Mouse (Mus musculus): ENCODE measurements around the gene Slc24a5. TPM values are rescaled to one million over a fixed set of nuclear protein-coding genes. Genes with fewer than 3 reads are reported as not detected.
A peak's percentile ranks its signal among the peaks of the same experiment; 100 is the strongest.

Gene Slc24a5
- polyA plus RNA-seq (2015; fragmentation: Nextera tagmentation; extraction: Ambion mirVana): 1.7 and 3.4 TPM in 2 replicates

DNA sequence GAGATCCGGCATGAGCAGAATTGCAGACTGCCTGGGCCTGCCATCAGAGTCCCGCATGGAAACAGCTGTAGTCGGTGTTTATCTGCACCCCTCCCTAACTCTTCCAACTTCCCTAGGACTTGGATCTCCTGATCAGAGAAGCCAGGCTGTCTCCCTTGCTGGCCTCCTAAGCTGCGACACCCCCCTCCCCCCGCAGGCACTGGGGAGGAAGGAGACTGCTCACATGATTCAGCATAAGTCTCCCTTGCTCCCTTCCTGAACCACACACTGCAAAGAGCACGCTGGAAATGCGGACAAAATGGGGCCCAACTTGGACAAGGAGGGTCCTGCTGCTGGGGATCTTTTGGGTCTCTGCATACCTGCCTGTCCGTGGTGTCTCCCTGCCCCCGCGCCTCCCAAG is at the start of gene Slc24a5:
Slc24a5 (plus strand) TSS at position 231 of the 400 bp plus-strand sequence.
- no peak within 1 kb of the TSS for H3K27ac ChIP-seq
- H3K36me3 ChIP-seq: no peaks in the 10 kb centered on the region
- H3K4me2 ChIP-seq: no peak within 1 kb of the TSS
- H3K4me1 ChIP-seq: 0 out of 2 replicates have a peak, but pooled peaks cover 5% of the 10 kb centered on the region
- WGBS: 39% methylated on average over 10 of the region's 10 CpGs
- H3K9ac ChIP-seq: no peak within 1 kb of the TSS
- no peak within 1 kb of the TSS for H3K4me3 ChIP-seq
- H3K9me3 ChIP-seq: no peaks in the 10 kb centered on the region
- no peaks in the 10 kb centered on the region for H3K27me3 ChIP-seq
- no peak; the same call in 1 of the 2 replicates for ATAC-seq (ENCODE audit: borderline replicate concordance, extremely low read depth, low FRiP score, low TSS enrichment)

DNA sequence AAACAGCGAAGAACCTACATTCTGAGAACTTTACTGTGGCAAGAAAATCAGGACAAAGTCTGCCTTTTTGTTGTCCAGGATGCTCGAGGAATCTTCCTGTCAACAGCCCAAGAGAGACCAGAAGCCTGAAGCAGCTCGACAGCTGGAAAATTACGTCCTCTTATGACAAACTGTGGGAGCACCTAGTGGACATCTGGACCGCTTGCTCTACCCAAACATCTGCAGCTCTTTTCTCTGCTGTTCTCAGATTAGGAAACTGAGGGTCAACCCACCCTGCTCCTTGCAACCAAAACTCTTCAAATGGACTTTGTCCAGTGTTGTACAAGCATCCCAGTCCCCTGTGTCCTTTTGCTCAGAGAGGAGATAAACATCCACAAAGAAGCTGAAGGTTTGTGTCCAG is 43.5 kb upstream of the Slc24a5 start:
- H3K27me3 ChIP-seq: no peaks in the 10 kb centered on the region
- H3K27ac ChIP-seq: no peak overlapping the region
- no peak overlapping the region for H3K4me3 ChIP-seq
- ATAC-seq (ENCODE audit: borderline replicate concordance, extremely low read depth, low FRiP score, low TSS enrichment): no peak
- no peak overlapping the region for H3K4me2 ChIP-seq
- no peak overlapping the region for H3K9ac ChIP-seq
- H3K36me3 ChIP-seq: no peaks in the 10 kb centered on the region
- peaks cover 7% of the 10 kb centered on the region; the same call in 1 of the 2 replicates for H3K4me1 ChIP-seq
- WGBS: 32% methylated on average over 5 of the region's 5 CpGs
- no peaks in the 10 kb centered on the region for H3K9me3 ChIP-seq

DNA sequence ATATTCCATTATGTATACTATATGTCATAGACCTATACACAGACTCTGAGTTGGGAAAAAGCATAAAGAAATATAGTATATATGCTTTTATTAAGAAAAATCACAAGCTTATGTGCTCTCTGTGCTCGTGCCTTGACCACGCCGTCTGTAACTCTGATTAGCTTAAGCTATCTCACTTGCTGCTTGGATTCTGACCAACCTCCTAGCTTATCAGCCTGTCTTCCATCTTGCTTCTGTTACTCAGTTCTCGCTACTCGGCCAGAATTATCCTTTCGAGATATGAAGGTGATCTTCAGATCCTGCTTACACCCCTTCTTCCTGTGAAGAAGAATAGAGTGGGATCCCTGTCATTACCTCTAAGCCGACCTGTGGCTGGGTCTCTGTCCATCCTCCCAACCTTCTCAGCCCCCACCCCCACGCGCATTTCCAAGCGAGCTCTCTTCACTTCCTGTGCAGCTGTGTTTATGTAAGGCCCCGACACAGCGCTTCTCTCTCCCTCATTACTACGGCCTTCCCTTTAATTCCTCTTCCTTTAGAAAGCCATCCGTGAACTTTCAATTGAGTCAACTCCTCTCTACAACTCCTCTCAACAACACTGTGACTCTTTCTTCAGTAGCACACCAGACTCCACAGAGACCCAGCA is 41.4 kb upstream of the Slc24a5 start:
- 0 out of 2 replicates have a peak overlapping the region, but pooled peaks have one; percentile 27 for H3K27ac ChIP-seq
- ATAC-seq (ENCODE audit: borderline replicate concordance, extremely low read depth, low FRiP score, low TSS enrichment): peak; percentile 44; the same call in 1 of the 2 replicates
- WGBS: 24% methylated on average over 14 of the region's 14 CpGs

DNA sequence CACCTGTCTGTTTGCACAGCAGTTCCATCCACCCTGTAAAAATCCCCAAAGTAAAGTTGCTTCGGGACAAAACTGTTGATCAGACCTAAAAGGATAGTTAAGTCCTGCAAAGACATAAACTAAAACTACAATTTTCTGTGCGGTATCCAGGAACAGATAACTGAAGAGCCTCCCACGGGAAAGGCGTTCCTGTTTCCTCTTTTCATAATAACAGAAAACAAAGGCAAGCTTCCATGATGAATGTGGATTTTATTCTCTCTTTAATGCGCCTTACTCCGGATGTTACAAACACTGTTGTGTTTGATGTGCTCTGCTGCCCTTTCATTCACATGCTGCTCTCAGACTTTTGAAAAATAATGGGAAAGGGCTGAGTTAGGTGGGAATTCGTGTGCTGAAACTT is 37.3 kb upstream of the Slc24a5 start:
- H3K27ac ChIP-seq: peak overlapping the region; percentile 60
- peaks cover 10% of the 10 kb centered on the region; the same call in 1 of the 2 replicates for H3K4me1 ChIP-seq
- ATAC-seq (ENCODE audit: borderline replicate concordance, extremely low read depth, low FRiP score, low TSS enrichment): no peak
- H3K36me3 ChIP-seq: no peaks in the 10 kb centered on the region
- no peak overlapping the region for H3K4me2 ChIP-seq
- H3K4me3 ChIP-seq: no peak overlapping the region
- H3K27me3 ChIP-seq: no peaks in the 10 kb centered on the region
- 47% methylated on average over 7 of the region's 7 CpGs for WGBS
- no peaks in the 10 kb centered on the region for H3K9me3 ChIP-seq
- H3K9ac ChIP-seq: no peak overlapping the region

More for the DNA sequence above, 41.4 kb upstream of the Slc24a5 start:
- Histone ChIP-seq H3K4me2 (peak overlapping the region; percentile 36), H3K36me3 (no peaks in the 10 kb centered on the region), H3K27me3 (no peaks in the 10 kb centered on the region), H3K9me3 (no peaks in the 10 kb centered on the region), H3K4me1 (peaks cover 10% of the 10 kb centered on the region; the same call in 1 of the 2 replicates), H3K4me3 (no peak overlapping the region), H3K9ac (no peak overlapping the region)

DNA sequence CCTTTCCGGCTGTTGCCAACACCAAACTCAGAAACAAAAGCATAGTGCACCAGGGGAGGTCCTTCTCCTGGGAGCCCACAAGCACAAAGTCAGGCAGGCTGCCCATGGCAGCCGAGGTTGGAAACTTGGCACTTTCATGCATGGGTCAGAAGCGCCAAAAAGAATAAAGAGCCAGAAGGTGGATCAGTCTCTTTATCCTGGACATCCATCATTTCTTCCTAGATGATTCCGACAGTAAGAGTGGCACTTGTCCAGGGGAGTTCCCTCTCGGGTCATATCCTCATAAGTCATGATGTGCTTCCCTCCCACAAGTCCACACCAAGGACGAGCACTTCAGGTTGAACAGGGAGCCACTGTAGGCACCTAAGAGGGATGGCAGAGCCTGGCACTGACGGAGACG is 36.8 kb upstream of the Slc24a5 start:
- WGBS: 58% methylated on average over 8 of the region's 8 CpGs
- Histone ChIP-seq H3K4me3 (no peak overlapping the region), H3K9ac (no peak overlapping the region), H3K9me3 (no peaks in the 10 kb centered on the region), H3K4me1 (peaks cover 10% of the 10 kb centered on the region; the same call in 1 of the 2 replicates), H3K27ac (peak overlapping the region; percentile 60), H3K4me2 (no peak overlapping the region), H3K27me3 (no peaks in the 10 kb centered on the region), H3K36me3 (no peaks in the 10 kb centered on the region)
- ATAC-seq (ENCODE audit: borderline replicate concordance, extremely low read depth, low FRiP score, low TSS enrichment): peak; percentile 23; the same call in 1 of the 2 replicates

DNA sequence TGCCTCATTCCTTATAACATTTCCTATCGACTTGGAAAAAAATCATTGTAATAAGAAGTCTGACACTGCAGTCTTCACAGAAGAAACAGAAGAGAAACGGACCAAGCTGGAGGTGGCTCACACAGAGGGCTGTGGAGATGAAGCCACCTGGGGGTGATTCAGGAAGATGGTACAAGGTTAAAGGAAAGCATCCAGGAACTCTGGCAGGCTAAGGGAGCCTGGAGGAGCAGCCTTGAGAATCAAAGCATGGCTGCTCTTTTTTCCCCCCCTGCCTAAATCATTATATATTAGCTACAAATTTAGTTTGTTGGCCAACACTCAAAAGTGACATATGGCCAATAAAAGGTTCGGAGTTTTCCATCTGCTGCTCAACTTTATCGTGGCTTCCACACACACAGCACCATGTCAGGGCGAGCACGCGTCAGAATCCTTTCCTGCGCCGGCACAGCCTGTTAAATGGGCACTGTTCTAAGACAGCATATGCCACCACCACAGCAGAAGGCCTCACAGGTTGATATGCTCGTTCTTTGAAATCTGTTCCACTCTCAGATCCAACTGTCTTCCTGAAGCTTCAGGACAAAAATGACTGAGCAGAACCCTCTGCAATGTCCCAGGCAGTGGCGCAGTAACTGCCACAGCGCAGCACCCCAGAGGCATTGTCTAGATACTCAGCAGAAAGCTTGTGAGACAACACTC is 36.2 kb upstream of the Slc24a5 start:
- WGBS: 79% methylated on average over 12 of the region's 12 CpGs
- peak overlapping the region; percentile 60; the same call in 1 of the 2 replicates for H3K27ac ChIP-seq
- ATAC-seq (ENCODE audit: borderline replicate concordance, extremely low read depth, low FRiP score, low TSS enrichment): no peak

DNA sequence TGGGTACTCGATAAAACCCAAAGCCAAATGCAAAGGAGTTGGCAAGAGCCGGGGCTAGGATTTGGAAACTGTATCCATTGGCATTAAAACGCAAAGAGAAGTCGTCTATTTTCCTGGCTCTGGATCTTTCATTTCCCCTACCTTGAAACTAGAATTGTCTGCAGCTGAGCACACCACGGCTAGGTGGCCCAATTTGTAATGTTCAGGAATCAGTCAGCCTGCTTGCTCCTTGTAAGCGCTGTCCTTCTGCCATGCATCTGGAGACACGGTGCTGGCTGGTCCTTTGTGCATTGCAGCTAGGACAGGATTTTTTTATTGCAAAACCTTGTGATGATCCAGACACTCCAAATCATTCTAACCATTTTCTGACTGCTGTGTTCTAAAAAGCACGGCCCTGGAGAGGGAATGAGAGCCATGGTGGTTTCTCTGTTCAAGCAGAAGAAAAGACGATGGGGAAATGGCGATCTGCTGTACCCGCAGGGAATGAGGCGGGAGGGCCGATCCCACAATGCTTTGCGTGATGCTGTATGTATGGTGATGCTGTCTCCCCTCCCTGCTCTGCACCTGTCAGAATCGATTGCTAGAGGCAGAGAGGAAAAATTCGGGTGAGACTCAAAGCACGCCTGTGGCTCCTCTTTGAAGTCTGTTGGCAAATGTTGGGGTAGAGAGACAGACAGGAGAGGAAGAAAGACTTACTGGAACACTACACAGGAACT is 35.5 kb upstream of the Slc24a5 start:
- Histone ChIP-seq H3K4me2 (no peak overlapping the region), H3K9ac (no peak overlapping the region), H3K4me1 (0 out of 2 replicates have a peak, but pooled peaks cover 3% of the 10 kb centered on the region), H3K27me3 (no peaks in the 10 kb centered on the region), H3K4me3 (no peak overlapping the region), H3K36me3 (no peaks in the 10 kb centered on the region), H3K27ac (no peak overlapping the region), H3K9me3 (no peaks in the 10 kb centered on the region)
- ATAC-seq (ENCODE audit: borderline replicate concordance, extremely low read depth, low FRiP score, low TSS enrichment): no peak
- WGBS: 69% methylated on average over 17 of the region's 17 CpGs

More for the DNA sequence above, 36.2 kb upstream of the Slc24a5 start:
- H3K36me3 ChIP-seq: no peaks in the 10 kb centered on the region
- H3K4me1 ChIP-seq: peaks cover 5% of the 10 kb centered on the region; the same call in 1 of the 2 replicates
- no peak overlapping the region for H3K4me3 ChIP-seq
- no peak overlapping the region for H3K9ac ChIP-seq
- H3K27me3 ChIP-seq: no peaks in the 10 kb centered on the region
- H3K9me3 ChIP-seq: no peaks in the 10 kb centered on the region
- no peak overlapping the region for H3K4me2 ChIP-seq

DNA sequence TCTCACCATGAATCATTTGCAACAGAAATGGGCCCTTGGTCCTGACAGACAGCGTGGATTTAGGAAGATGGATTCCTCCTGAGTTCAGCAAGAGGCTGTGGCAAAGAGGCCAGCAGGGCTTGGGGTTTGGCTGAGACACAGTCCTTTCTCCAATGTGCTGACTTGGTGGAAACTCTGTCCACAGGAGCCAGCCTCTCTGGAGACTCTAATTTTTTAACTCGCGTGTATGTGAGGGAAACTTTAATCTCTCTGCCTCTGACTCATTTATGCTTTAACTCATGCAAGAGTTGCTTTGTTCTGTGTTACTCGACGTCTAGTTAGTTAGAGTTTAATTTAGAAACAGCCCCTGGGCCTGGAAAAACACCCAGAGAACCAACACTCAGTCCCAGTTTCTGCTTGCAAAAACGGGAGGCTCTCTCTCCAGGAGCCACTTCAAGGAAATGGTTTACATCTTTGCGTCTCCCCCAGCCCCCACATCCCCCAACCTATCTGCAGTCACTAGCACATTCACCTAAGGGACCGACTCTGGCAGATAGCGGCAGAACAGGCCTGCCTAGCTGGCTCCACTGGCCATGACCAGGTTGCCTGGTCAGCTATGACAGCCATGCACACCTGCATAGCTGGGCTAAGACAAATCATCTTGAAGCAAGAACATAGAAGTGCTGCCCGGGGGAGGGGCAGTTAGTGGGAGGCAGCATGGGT is 34.7 kb upstream of the Slc24a5 start:
- 37% methylated on average over 10 of the region's 10 CpGs for WGBS
- no peak overlapping the region for H3K27ac ChIP-seq
- H3K4me2 ChIP-seq: no peak overlapping the region
- H3K4me1 ChIP-seq: 0 out of 2 replicates have a peak, but pooled peaks cover 3% of the 10 kb centered on the region
- H3K4me3 ChIP-seq: no peak overlapping the region
- H3K9me3 ChIP-seq: no peaks in the 10 kb centered on the region
- ATAC-seq (ENCODE audit: borderline replicate concordance, extremely low read depth, low FRiP score, low TSS enrichment): no peak
- no peak overlapping the region for H3K9ac ChIP-seq
- no peaks in the 10 kb centered on the region for H3K27me3 ChIP-seq
- H3K36me3 ChIP-seq: no peaks in the 10 kb centered on the region

DNA sequence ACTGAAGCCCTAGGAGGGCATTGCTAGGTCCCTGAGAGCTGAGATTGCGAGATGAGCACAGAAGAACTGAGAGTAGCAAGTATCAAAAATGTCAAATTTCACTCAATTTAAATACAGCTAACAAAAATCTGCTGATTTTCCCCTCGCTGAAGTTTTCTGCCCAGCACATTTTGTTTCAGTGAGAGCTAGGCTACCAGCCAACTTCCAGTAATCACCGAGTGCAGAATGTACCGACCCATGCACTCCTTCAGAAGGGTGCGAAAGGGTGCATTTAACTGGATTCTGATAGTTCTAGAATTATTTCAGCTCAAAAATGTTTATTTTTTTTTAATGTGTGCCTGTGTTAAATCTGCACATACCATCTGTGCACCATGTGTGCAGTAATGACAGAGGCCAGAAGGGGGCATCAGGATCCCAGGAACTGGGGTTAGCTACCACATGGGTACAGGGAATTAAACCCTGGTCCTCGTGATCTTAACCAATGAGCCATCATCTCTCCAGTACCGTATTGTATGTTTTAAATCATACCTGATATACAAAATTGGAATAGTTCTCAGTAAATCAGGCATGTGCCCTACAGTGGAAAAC is 12.5 kb upstream of the Slc24a5 start:
- Histone ChIP-seq H3K9ac (no peak overlapping the region), H3K9me3 (no peaks in the 10 kb centered on the region), H3K27me3 (no peaks in the 10 kb centered on the region), H3K36me3 (no peaks in the 10 kb centered on the region), H3K27ac (no peak overlapping the region), H3K4me1 (no peaks in the 10 kb centered on the region), H3K4me3 (no peak overlapping the region), H3K4me2 (no peak overlapping the region)
- no peak for ATAC-seq (ENCODE audit: borderline replicate concordance, extremely low read depth, low FRiP score, low TSS enrichment)
- WGBS: 69% methylated on average over 7 of the region's 7 CpGs

DNA sequence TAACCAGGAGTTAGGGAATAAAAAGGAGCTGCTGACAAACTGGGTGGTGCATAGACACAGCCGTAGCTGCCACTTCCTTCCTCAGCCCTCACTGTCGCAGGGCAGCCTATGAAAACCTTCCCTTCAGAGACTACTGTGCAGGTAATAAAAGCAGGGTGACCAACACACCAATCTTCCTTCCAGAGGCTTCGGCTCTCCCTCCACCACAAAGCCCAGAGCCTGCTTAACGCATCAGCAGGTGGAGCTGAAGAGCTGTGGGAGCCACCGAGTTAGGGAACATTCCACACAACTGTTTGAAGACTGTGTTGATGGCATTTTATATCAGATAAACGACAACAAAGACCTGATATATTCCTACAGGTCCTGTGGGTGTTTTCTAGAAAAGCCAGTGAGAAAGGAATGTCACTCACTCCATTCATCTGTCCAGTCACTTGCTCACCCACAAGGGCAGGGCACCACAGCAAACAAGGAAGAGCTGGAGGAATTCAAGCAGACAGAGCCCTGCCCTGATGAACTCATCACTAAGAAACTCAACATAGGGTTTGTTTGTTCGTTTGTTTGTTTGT is 10.6 kb upstream of the Slc24a5 start:
- Histone ChIP-seq H3K4me1 (no peaks in the 10 kb centered on the region), H3K4me3 (no peak overlapping the region), H3K27me3 (no peaks in the 10 kb centered on the region), H3K4me2 (no peak overlapping the region), H3K9me3 (no peaks in the 10 kb centered on the region), H3K36me3 (no peaks in the 10 kb centered on the region), H3K9ac (no peak overlapping the region), H3K27ac (no peak overlapping the region)
- WGBS: 27% methylated on average over 7 of the region's 7 CpGs
- no peak for ATAC-seq (ENCODE audit: borderline replicate concordance, extremely low read depth, low FRiP score, low TSS enrichment)

DNA sequence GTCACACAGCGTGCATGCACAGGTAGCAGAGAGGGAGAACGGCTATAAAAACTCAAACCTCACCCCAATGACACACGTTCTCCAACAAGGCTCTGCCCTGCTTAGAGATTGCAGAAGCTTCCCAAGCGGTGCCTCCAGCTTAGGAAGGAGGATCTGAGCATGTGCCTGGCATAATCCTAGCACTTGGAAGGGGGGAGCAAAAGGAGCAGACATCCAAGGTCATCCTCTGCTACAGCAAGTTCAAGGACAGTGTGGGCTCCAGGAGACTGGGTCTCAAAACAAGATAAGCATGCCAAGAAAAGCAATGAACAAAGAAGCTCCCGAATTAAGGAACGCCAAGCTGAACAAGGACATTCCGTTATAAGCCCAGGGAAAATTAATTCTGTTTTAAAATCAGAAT is 6.5 kb upstream of the Slc24a5 start:
- WGBS: 91% methylated on average over 7 of the region's 7 CpGs
- no peak for ATAC-seq (ENCODE audit: borderline replicate concordance, extremely low read depth, low FRiP score, low TSS enrichment)

More for the DNA sequence above, 6.5 kb upstream of the Slc24a5 start:
- H3K4me3 ChIP-seq: no peak overlapping the region
- no peaks in the 10 kb centered on the region for H3K27me3 ChIP-seq
- H3K27ac ChIP-seq: no peak overlapping the region
- no peaks in the 10 kb centered on the region for H3K4me1 ChIP-seq
- H3K4me2 ChIP-seq: no peak overlapping the region
- no peak overlapping the region for H3K9ac ChIP-seq
- H3K36me3 ChIP-seq: no peaks in the 10 kb centered on the region
- no peaks in the 10 kb centered on the region for H3K9me3 ChIP-seq
